ENCODE assay signal across 15 mouse cellular contexts in genomic region chr15:85851656-85852392, GRCm38 (mm10). TPM values are rescaled to one million over a fixed set of nuclear protein-coding genes. Genes with fewer than 3 reads are reported as not detected.
DNase-seq lines count a peak whose midpoint lies in the region; ATAC-seq and TF ChIP-seq lines count a peak whose summit lies in the region.
"Had no signal": no experiment of that assay in that cellular context is flagged by ENCODE, and none has a peak within 500 bp of the region (broad histone marks: within the 10 kb centered on the region; RNA-seq: fewer than 3 reads in every experiment).

No protein-coding gene starts in this region.

- no peak for DNase-seq in heart, adult 2 months
- DNase-seq in liver, adult 2 months (ENCODE audit: extremely low read depth, low read depth, low spot score) = peak; percentile 63
- DNase-seq in G1E (ENCODE audit: low spot score) = no peak
- DNase-seq in kidney, postnatal 36 days = peak; percentile 61 to 73
- no peak for DNase-seq in gastrocnemius, adult 18-20 months (ENCODE audit: low spot score)
- DNase-seq in thymus, postnatal 36 days = no peak
- DNase-seq: adrenal gland, postnatal 10 days; layer of hippocampus, postnatal 36 days; liver, embryonic 13.5 days; thymus, postnatal 25 days had no signal

- no peak overlapping the region for H3K4me3 ChIP-seq in heart, adult 2 months
- H3K4me3 ChIP-seq in heart, embryonic 11.5 days (ENCODE audit: low read depth, low read length) = no peak overlapping the region
- H3K4me3 ChIP-seq in liver, adult 2 months (ENCODE audit: insufficient read depth, low read depth, low read length) = no peak overlapping the region
- no peak overlapping the region for H3K4me3 ChIP-seq in liver, embryonic 12.5 days
- no peak overlapping the region for H3K4me3 ChIP-seq in G1E (ENCODE audit: low read depth, low read length)
- H3K4me3 ChIP-seq: heart, embryonic 10.5 days; liver, embryonic 13.5 days had no signal

- H3K4me1 ChIP-seq in heart, adult 2 months (ENCODE audit: control insufficient read depth, insufficient read depth, low read length) = no peaks in the 10 kb centered on the region
- no peaks in the 10 kb centered on the region for H3K4me1 ChIP-seq in heart, embryonic 11.5 days (ENCODE audit: control insufficient read depth, insufficient read depth, low read length)
- peaks cover 9% of the 10 kb centered on the region for H3K4me1 ChIP-seq in liver, adult 2 months (ENCODE audit: control insufficient read depth, insufficient read depth, low read length)
- no peaks in the 10 kb centered on the region for H3K4me1 ChIP-seq in liver, embryonic 12.5 days
- H3K4me1 ChIP-seq in G1E (ENCODE audit: insufficient read depth, low read depth, low read length) = peaks cover 13% of the 10 kb centered on the region
- H3K4me1 ChIP-seq: heart, embryonic 10.5 days; liver, embryonic 13.5 days had no signal

- no peaks in the 10 kb centered on the region for H3K9me3 ChIP-seq in heart, embryonic 11.5 days (replicated peaks; ENCODE audit: control insufficient read depth, low read length)
- no peaks in the 10 kb centered on the region for H3K9me3 ChIP-seq in liver, embryonic 12.5 days (replicated peaks)
- no peaks in the 10 kb centered on the region for H3K9me3 ChIP-seq in G1E (replicated peaks)
- H3K9me3 ChIP-seq: heart, embryonic 10.5 days; liver, embryonic 13.5 days had no signal

- H3K9ac ChIP-seq in heart, adult 2 months (ENCODE audit: low read depth, low read length) = no peak overlapping the region
- no peak overlapping the region for H3K9ac ChIP-seq in heart, embryonic 11.5 days (ENCODE audit: low read depth, low read length)
- no peak overlapping the region for H3K9ac ChIP-seq in liver, adult 2 months (ENCODE audit: low read depth, low read length)
- no peak overlapping the region for H3K9ac ChIP-seq in liver, embryonic 12.5 days
- H3K9ac ChIP-seq: hindbrain, embryonic 14.5 days; liver, embryonic 13.5 days had no signal

- no peaks in the 10 kb centered on the region for H3K79me2 ChIP-seq in heart, adult 2 months (replicated peaks; ENCODE audit: control insufficient read depth, insufficient read depth, low read length)
- no peaks in the 10 kb centered on the region for H3K79me2 ChIP-seq in liver, adult 2 months (ENCODE audit: control insufficient read depth, insufficient read depth, low read length)

- H3K27ac ChIP-seq in heart, adult 2 months = no peak overlapping the region
- no peak overlapping the region for H3K27ac ChIP-seq in heart, embryonic 11.5 days (ENCODE audit: low read depth, low read length)
- no peak overlapping the region for H3K27ac ChIP-seq in liver, adult 2 months (replicated peaks; ENCODE audit: insufficient read depth, low read depth, low read length)
- no peak overlapping the region for H3K27ac ChIP-seq in liver, embryonic 12.5 days
- H3K27ac ChIP-seq: heart, embryonic 10.5 days; hindbrain, embryonic 14.5 days; liver, embryonic 13.5 days had no signal

- H3K4me2 ChIP-seq in heart, embryonic 11.5 days = no peak overlapping the region
- no peak overlapping the region for H3K4me2 ChIP-seq in liver, embryonic 12.5 days
- H3K4me2 ChIP-seq: hindbrain, embryonic 14.5 days; liver, embryonic 13.5 days had no signal

- no peaks in the 10 kb centered on the region for H3K36me3 ChIP-seq in heart, adult 2 months (ENCODE audit: control insufficient read depth, insufficient read depth, low read length)
- no peaks in the 10 kb centered on the region for H3K36me3 ChIP-seq in heart, embryonic 11.5 days (ENCODE audit: control insufficient read depth, insufficient read depth, low read length)
- peaks cover 11% of the 10 kb centered on the region; the same call in 1 of the 2 replicates for H3K36me3 ChIP-seq in liver, adult 2 months (ENCODE audit: control insufficient read depth, insufficient read depth, low read length)
- H3K36me3 ChIP-seq in liver, embryonic 12.5 days = 0 out of 2 replicates have a peak, but pooled peaks cover 4% of the 10 kb centered on the region
- peaks cover 23% of the 10 kb centered on the region for H3K36me3 ChIP-seq in G1E (replicated peaks)
- H3K36me3 ChIP-seq: heart, embryonic 10.5 days had no signal

- H3K27me3 ChIP-seq in heart, adult 2 months (ENCODE audit: control insufficient read depth, insufficient read depth, low read length) = no peaks in the 10 kb centered on the region
- H3K27me3 ChIP-seq in heart, embryonic 11.5 days (ENCODE audit: control insufficient read depth, insufficient read depth, low read length) = peaks cover 2% of the 10 kb centered on the region; the same call in 1 of the 2 replicates
- H3K27me3 ChIP-seq in liver, adult 2 months (ENCODE audit: control insufficient read depth, insufficient read depth, low read length) = no peaks in the 10 kb centered on the region
- H3K27me3 ChIP-seq in liver, embryonic 12.5 days (replicated peaks) = no peaks in the 10 kb centered on the region
- no peaks in the 10 kb centered on the region; the same call in 1 of the 2 replicates for H3K27me3 ChIP-seq in G1E (ENCODE audit: insufficient read depth, low read length)
- H3K27me3 ChIP-seq: liver, embryonic 13.5 days; Patski had no signal

- intact Hi-C loops in heart, adult 2 months (cut with DNase I) = no loop called here

- ATAC-seq in heart, embryonic 11.5 days (replicated peaks; ENCODE audit: insufficient number of reproducible peaks, low FRiP score, low TSS enrichment) = no peak
- no peak for ATAC-seq in liver, embryonic 12.5 days
- ATAC-seq in G1E (ENCODE audit: extremely low read depth, insufficient number of reproducible peaks, low FRiP score, poor library complexity, severe bottlenecking) = no peak
- ATAC-seq: Patski had no signal

- peak; percentile 56 for TF ChIP-seq CTCF in heart, adult 2 months (IDR thresholded peaks at IDR 0.05)
- TF ChIP-seq CTCF in liver, adult 2 months (IDR thresholded peaks at IDR 0.05; ENCODE audit: low read depth, low read length) = 0 out of 2 replicates have a peak, but pooled peaks have one; percentile 4
- 0 out of 2 replicates have a peak, but pooled peaks have one; percentile 25 for TF ChIP-seq CTCF in G1E (IDR thresholded peaks at IDR 0.05; ENCODE audit: low read depth, low read length)

- no peak for TF ChIP-seq EP300 in heart, adult 2 months (IDR thresholded peaks at IDR 0.05; ENCODE audit: insufficient read depth, low read depth, low read length)

- WGBS in heart, adult 2 months = 77% methylated on average over 12 of the region's 12 CpGs
- WGBS in heart, embryonic 11.5 days (ENCODE audit: insufficient replicate concordance) = 72% methylated on average over 12 of the region's 12 CpGs
- WGBS in liver, adult 2 months = 57% methylated on average over 12 of the region's 12 CpGs
- 66% methylated on average over 12 of the region's 12 CpGs for WGBS in liver, embryonic 12.5 days (ENCODE audit: insufficient replicate concordance)

- no peak for TF ChIP-seq POLR2A in heart, adult 2 months (IDR thresholded peaks at IDR 0.05; ENCODE audit: insufficient read depth, low read depth, low read length)
- no peak for TF ChIP-seq POLR2A in liver, adult 2 months (IDR thresholded peaks at IDR 0.05; ENCODE audit: extremely low read depth, insufficient read depth, low read length)

RNA-seq across cellular contexts. Expression of gene Gtse1, which starts 7.7 kb away (rescaled TPM):
- under 1 TPM; 0.21 to 0.41 TPM for total RNA-seq in heart, adult 2 months (2021)
- 0.53 and 0.61 TPM in 2 replicates for polyA plus RNA-seq in heart, adult 2 months (2012; rRNA removed)
- polyA plus RNA-seq in heart, embryonic 11.5 days (2014; fragmentation: Nextera tagmentation; extraction: Ambion mirVana) = 24.4 and 27.8 TPM in 2 replicates
- 0.28 and 0.67 TPM in 2 replicates for total RNA-seq in liver, adult 2 months (2014; rRNA removed)
- 0.33 and 0.55 TPM in 2 replicates for polyA plus RNA-seq in liver, adult 2 months (2012; rRNA removed)
- 34.4 and 35.3 TPM in 2 replicates for polyA plus RNA-seq in liver, embryonic 12.5 days (2016; fragmentation: Nextera tagmentation; extraction: Ambion mirVana)
- total RNA-seq in G1E (2014; fragmentation: Nextera tagmentation) (50.6 and 54.3 TPM in 2 replicates), G1E (2017) (26.3 TPM in 2 replicates)
- polyA plus RNA-seq in G1E (2012) = 92.1 and 99.4 TPM in 2 replicates
- under 1 TPM; 0.07 to 0.09 TPM for total RNA-seq in gastrocnemius, adult 18-20 months (2021)

RNA-seq across cellular contexts. Expression of gene Ttc38, which starts 19.7 kb away (rescaled TPM):
- 10 to 100 TPM; 15.3 to 21.1 TPM for total RNA-seq in heart, adult 2 months (2021)
- 6.8 and 10.6 TPM in 2 replicates for polyA plus RNA-seq in heart, adult 2 months (2012; rRNA removed)
- polyA plus RNA-seq in heart, embryonic 11.5 days (2014; fragmentation: Nextera tagmentation; extraction: Ambion mirVana) = 2.7 and 4.0 TPM in 2 replicates
- 52.4 and 59.5 TPM in 2 replicates for total RNA-seq in liver, adult 2 months (2014; rRNA removed)
- 19.1 and 37.2 TPM in 2 replicates for polyA plus RNA-seq in liver, adult 2 months (2012; rRNA removed)
- 5.2 and 6.0 TPM in 2 replicates for polyA plus RNA-seq in liver, embryonic 12.5 days (2016; fragmentation: Nextera tagmentation; extraction: Ambion mirVana)
- 1.6 and 1.7 TPM in 2 replicates for total RNA-seq in G1E (2014; fragmentation: Nextera tagmentation)
- 3.2 and 5.2 TPM in 2 replicates for total RNA-seq in G1E (2017)
- 1.5 and 2.3 TPM in 2 replicates for polyA plus RNA-seq in G1E (2012)
- total RNA-seq in gastrocnemius, adult 18-20 months (2021) = 1 to 10 TPM; 4.6 to 5.3 TPM

RNA-seq across cellular contexts. Expression of gene Trmu, which starts 27.3 kb away (rescaled TPM):
- 10 to 100 TPM; 15.7 to 15.9 TPM for total RNA-seq in heart, adult 2 months (2021)
- polyA plus RNA-seq in heart, adult 2 months (2012; rRNA removed) = 23.5 and 27.8 TPM in 2 replicates
- 24.0 and 26.4 TPM in 2 replicates for polyA plus RNA-seq in heart, embryonic 11.5 days (2014; fragmentation: Nextera tagmentation; extraction: Ambion mirVana)
- total RNA-seq in liver, adult 2 months (2014; rRNA removed) = 9.4 and 10.1 TPM in 2 replicates
- 13.9 and 17.0 TPM in 2 replicates for polyA plus RNA-seq in liver, adult 2 months (2012; rRNA removed)
- 21.8 and 22.1 TPM in 2 replicates for polyA plus RNA-seq in liver, embryonic 12.5 days (2016; fragmentation: Nextera tagmentation; extraction: Ambion mirVana)
- total RNA-seq in G1E (2014; fragmentation: Nextera tagmentation) (10.6 and 21.2 TPM in 2 replicates), G1E (2017) (28.6 and 30.5 TPM in 2 replicates)
- polyA plus RNA-seq in G1E (2012) = 41.1 TPM in 2 replicates
- 1 to 10 TPM; 8.2 to 9.4 TPM for total RNA-seq in gastrocnemius, adult 18-20 months (2021)

RNA-seq across cellular contexts. Expression of gene Pkdrej, which starts 30.3 kb away (rescaled TPM):
- total RNA-seq in heart, adult 2 months (2021) = 1 to 10 TPM; 3.9 to 4.2 TPM
- 1.8 and 3.0 TPM in 2 replicates for polyA plus RNA-seq in heart, adult 2 months (2012; rRNA removed)
- 0.14 TPM in 2 replicates for polyA plus RNA-seq in heart, embryonic 11.5 days (2014; fragmentation: Nextera tagmentation; extraction: Ambion mirVana)
- total RNA-seq in liver, adult 2 months (2014; rRNA removed) = under 0.01 and 0.09 TPM in 2 replicates
- 0.01 TPM in 2 replicates for polyA plus RNA-seq in liver, adult 2 months (2012; rRNA removed)
- 0.07 and 0.12 TPM in 2 replicates for polyA plus RNA-seq in liver, embryonic 12.5 days (2016; fragmentation: Nextera tagmentation; extraction: Ambion mirVana)
- total RNA-seq in G1E (2014; fragmentation: Nextera tagmentation) (not detected in 2 replicates), G1E (2017) (0.06 and 0.11 TPM in 2 replicates)
- polyA plus RNA-seq in G1E (2012) = not detected in 2 replicates
- total RNA-seq in gastrocnemius, adult 18-20 months (2021) = under 1 TPM; 0.68 to 0.69 TPM

RNA-seq across cellular contexts. Expression of gene Cdpf1, which starts 40.3 kb away (rescaled TPM):
- total RNA-seq in heart, adult 2 months (2021) = 10 to 100 TPM; 31.6 to 37.3 TPM
- 36.4 and 42.6 TPM in 2 replicates for polyA plus RNA-seq in heart, adult 2 months (2012; rRNA removed)
- 37.1 and 41.5 TPM in 2 replicates for polyA plus RNA-seq in heart, embryonic 11.5 days (2014; fragmentation: Nextera tagmentation; extraction: Ambion mirVana)
- 10.1 and 11.6 TPM in 2 replicates for total RNA-seq in liver, adult 2 months (2014; rRNA removed)
- polyA plus RNA-seq in liver, adult 2 months (2012; rRNA removed) = 18.3 and 19.6 TPM in 2 replicates
- 28.6 and 29.4 TPM in 2 replicates for polyA plus RNA-seq in liver, embryonic 12.5 days (2016; fragmentation: Nextera tagmentation; extraction: Ambion mirVana)
- total RNA-seq in G1E (2014; fragmentation: Nextera tagmentation) (9.7 and 14.7 TPM in 2 replicates), G1E (2017) (10.9 and 11.6 TPM in 2 replicates)
- polyA plus RNA-seq in G1E (2012) = 7.2 and 14.7 TPM in 2 replicates
- 10 to 100 TPM; 51.8 to 60.2 TPM for total RNA-seq in gastrocnemius, adult 18-20 months (2021)

Comparison
In these comparisons a context has a peak if more than half of its experiments do, and no peak if none do; other contexts are left out.
1. RNA of gene Gtse1, which starts 7.7 kb away (polyA plus RNA-seq): 92.1 to 99.4 TPM in G1E, 34.4 to 35.3 TPM in liver, embryonic 12.5 days and 24.4 to 27.8 TPM in heart, embryonic 11.5 days; 0.53 to 0.61 TPM in heart, adult 2 months and 0.33 to 0.55 TPM in liver, adult 2 months; every median in the first group is over 10 times any median in the second.
2. DNase-seq: peak in liver, adult 2 months (single experiment) and kidney, postnatal 36 days (2 of 2); none in heart, adult 2 months (0 of 2), G1E (single experiment), gastrocnemius, adult 18-20 months (single experiment) and thymus, postnatal 36 days (0 of 2).
3. CTCF ChIP-seq: peak in every context shown above with its lines; median percentile 56 in heart, adult 2 months; 25 in G1E; 4 in liver, adult 2 months.